Mouse (Mus musculus) right cerebral cortex, adult 18-20 months (tissue): ENCODE results near the gene Olfr340.
"Not testable (repeated sequence)": the region's sequence is repeated elsewhere in the genome, so short reads cannot be mapped to it uniquely, and the experiment has no call there.

ENCODE experiments used
- DNase-seq: peaks from one replicate; pipeline ENCODE4 v3.0.0; 2022; ENCODE audit warnings: mixed read lengths

The Olfr340 gene

GRCm38 (mm10) chr2:36452287-36452686 lies at the start of gene Olfr340:
Gene Olfr340 (plus strand): TSS chr2:36452587.
- DNase-seq = no peak

GRCm38 (mm10) chr2:36415174-36415573 lies 37.2 kb upstream of the Olfr340 start:
- DNase-seq = not testable (repeated sequence)

DNA sequence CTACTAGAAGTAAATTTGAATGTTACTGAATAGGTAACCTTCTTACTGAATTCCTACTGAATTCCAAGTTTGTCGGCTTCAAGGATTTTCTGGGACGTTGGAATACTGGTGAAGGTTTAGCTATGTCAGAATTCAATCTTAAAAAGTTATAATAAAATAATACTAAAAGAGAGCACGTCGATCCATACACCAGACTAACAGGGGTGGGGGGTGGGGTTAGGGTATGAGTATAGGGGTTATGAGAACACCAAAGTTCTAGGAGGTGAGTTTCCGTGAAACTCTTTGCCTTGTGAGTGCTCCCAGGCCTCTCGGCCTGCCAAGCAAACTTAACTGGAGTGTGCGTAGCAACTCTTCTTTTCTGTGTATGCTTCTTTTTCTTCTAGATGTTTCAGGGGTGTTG lies 36.8 kb upstream of the Olfr340 start:
- not testable (repeated sequence) for DNase-seq

- no peak for DNase-seq
These were observed 33.7 kb upstream of the Olfr340 start, which contains the start of gene Olfr339 for GRCm38 (mm10) chr2:36418647-36419046. Gene Olfr339 (plus strand): TSS chr2:36418947.

DNA sequence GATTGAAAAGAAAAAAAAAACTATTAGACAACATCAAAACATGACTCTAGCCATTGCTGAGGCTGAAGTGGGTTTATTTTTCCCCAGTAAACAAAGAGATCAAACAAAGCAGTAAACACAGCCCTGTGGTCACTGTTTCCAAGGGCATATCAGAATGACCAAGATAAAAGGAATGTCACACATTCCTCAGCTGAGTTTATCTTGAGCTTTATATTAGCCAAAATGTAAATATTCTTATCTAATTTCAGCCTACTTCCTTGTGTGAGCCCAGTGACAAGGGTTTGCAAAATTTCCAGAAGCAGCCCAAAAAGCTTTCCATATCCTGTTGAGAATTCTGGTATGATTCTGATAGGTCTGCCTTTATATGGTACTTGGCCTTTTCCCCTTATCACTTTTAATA lies 21.2 kb downstream of the Olfr340 start:
- DNase-seq = no peak

GRCm38 (mm10) chr2:36482368-36482767 lies 30.0 kb downstream of the Olfr340 start, which contains the start of gene Olfr341:
Gene Olfr341 (minus strand): TSS chr2:36482468.
- DNase-seq = no peak
